Comparison of ENCODE assay signal across 21 mouse cellular contexts in the genomic region with DNA sequence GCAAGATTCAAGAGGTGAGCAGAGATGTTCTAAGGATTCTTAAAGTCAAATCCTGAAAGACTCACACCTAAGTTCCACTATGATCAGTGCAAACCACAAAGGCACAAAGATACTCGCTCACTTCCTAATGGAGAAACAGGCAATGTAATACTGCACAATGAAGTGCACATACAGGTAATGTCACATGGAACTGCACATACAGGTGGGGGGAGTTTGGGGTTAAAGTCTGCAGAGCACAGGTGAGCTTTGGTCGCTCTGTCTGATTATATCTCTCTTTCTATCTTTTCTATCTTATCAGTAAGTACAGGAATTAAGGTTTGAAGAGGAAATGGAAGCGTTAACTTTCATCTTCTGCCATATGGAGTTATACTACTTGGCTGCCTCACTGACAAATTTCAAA.
DNase-seq lines count a peak whose midpoint lies in the region; ATAC-seq and TF ChIP-seq lines count a peak whose summit lies in the region.
"Had no signal": no experiment of that assay in that cellular context is flagged by ENCODE, and none has a peak within 500 bp of the region (broad histone marks: within the 10 kb centered on the region; RNA-seq: fewer than 3 reads in every experiment).

No protein-coding gene starts in this region.

- no peaks in the 10 kb centered on the region for H3K27me3 ChIP-seq in heart, embryonic 10.5 days (ENCODE audit: insufficient read depth, poor library complexity, severe bottlenecking)
- H3K27me3 ChIP-seq in intestine, embryonic 16.5 days (replicated peaks; ENCODE audit: control insufficient read depth, insufficient read depth, low read length): no peaks in the 10 kb centered on the region
- H3K27me3 ChIP-seq in small intestine, adult 2 months (ENCODE audit: control insufficient read depth, insufficient read depth, low read length): no peaks in the 10 kb centered on the region
- no peaks in the 10 kb centered on the region for H3K27me3 ChIP-seq in forebrain, embryonic 13.5 days
- H3K27me3 ChIP-seq: embryonic facial prominence, embryonic 13.5 days; embryonic facial prominence, embryonic 15.5 days had no signal

- H3K4me3 ChIP-seq in heart, embryonic 10.5 days: no peak overlapping the region
- H3K4me3 ChIP-seq in intestine, embryonic 16.5 days (ENCODE audit: low read length): no peak overlapping the region
- no peak overlapping the region for H3K4me3 ChIP-seq in small intestine, adult 2 months (ENCODE audit: low read depth, low read length)
- H3K4me3 ChIP-seq in forebrain, embryonic 13.5 days: no peak overlapping the region
- H3K4me3 ChIP-seq: embryonic facial prominence, embryonic 13.5 days; embryonic facial prominence, embryonic 15.5 days; erythroblast, embryonic 14.5 days had no signal

- TF ChIP-seq CTCF in small intestine, adult 2 months (IDR thresholded peaks at IDR 0.05; ENCODE audit: extremely low read depth, insufficient read length, insufficient replicate concordance, low read depth, low read length): no peak

- ATAC-seq in intestine, embryonic 16.5 days: peak; percentile 84
- no peak for ATAC-seq in forebrain, embryonic 13.5 days
- ATAC-seq: forebrain, embryonic 14.5 days; forebrain, embryonic 16.5 days had no signal

- no peaks in the 10 kb centered on the region for H3K36me3 ChIP-seq in heart, embryonic 10.5 days
- no peaks in the 10 kb centered on the region for H3K36me3 ChIP-seq in intestine, embryonic 16.5 days (ENCODE audit: control insufficient read depth, insufficient read depth, low read length)
- H3K36me3 ChIP-seq in small intestine, adult 2 months (ENCODE audit: control insufficient read depth, insufficient read depth, low read length): no peaks in the 10 kb centered on the region
- no peaks in the 10 kb centered on the region for H3K36me3 ChIP-seq in forebrain, embryonic 13.5 days (ENCODE audit: poor library complexity, severe bottlenecking)
- H3K36me3 ChIP-seq: embryonic facial prominence, embryonic 13.5 days; embryonic facial prominence, embryonic 15.5 days had no signal

- peaks cover 7% of the 10 kb centered on the region; the same call in 1 of the 2 replicates for H3K4me1 ChIP-seq in heart, embryonic 10.5 days
- peaks cover 15% of the 10 kb centered on the region for H3K4me1 ChIP-seq in intestine, embryonic 16.5 days (ENCODE audit: control insufficient read depth, insufficient read depth, low read length)
- H3K4me1 ChIP-seq in small intestine, adult 2 months (ENCODE audit: control insufficient read depth, insufficient read depth, insufficient read length, low read length): peaks cover 15% of the 10 kb centered on the region; the same call in 1 of the 2 replicates
- no peaks in the 10 kb centered on the region for H3K4me1 ChIP-seq in forebrain, embryonic 13.5 days
- H3K4me1 ChIP-seq: embryonic facial prominence, embryonic 15.5 days had no signal

- no peak overlapping the region for H3K9ac ChIP-seq in intestine, embryonic 16.5 days (ENCODE audit: low read depth, low read length)
- H3K9ac ChIP-seq in forebrain, embryonic 13.5 days: no peak overlapping the region
- H3K9ac ChIP-seq: embryonic facial prominence, embryonic 13.5 days; embryonic facial prominence, embryonic 15.5 days had no signal

- H3K27ac ChIP-seq in heart, embryonic 10.5 days: no peak overlapping the region
- no peak overlapping the region for H3K27ac ChIP-seq in intestine, embryonic 16.5 days (ENCODE audit: low read length)
- H3K27ac ChIP-seq in small intestine, adult 2 months (ENCODE audit: insufficient read depth, low read depth, low read length): peak overlapping the region; percentile 31
- H3K27ac ChIP-seq in forebrain, embryonic 13.5 days: no peak overlapping the region
- H3K27ac ChIP-seq: embryonic facial prominence, embryonic 13.5 days; embryonic facial prominence, embryonic 15.5 days had no signal

- no peaks in the 10 kb centered on the region for H3K9me3 ChIP-seq in heart, embryonic 10.5 days
- no peaks in the 10 kb centered on the region for H3K9me3 ChIP-seq in intestine, embryonic 16.5 days (ENCODE audit: control insufficient read depth, low read length)
- H3K9me3 ChIP-seq in forebrain, embryonic 13.5 days (replicated peaks): no peaks in the 10 kb centered on the region
- H3K9me3 ChIP-seq: embryonic facial prominence, embryonic 13.5 days; embryonic facial prominence, embryonic 15.5 days had no signal

- DNase-seq in heart, adult 11 months: peak; percentile 18
- no peak for DNase-seq in heart, embryonic 10.5 days (ENCODE audit: low spot score)
- DNase-seq in ovary, postnatal 14 days (ENCODE audit: low spot score): no peak
- DNase-seq: adrenal gland, adult 2 months; adrenal gland, postnatal 10 days; adrenal gland, postnatal 25 days; cerebellum, adult 11 months; cerebellum, adult 18-20 months; cerebellum, adult 8-10 months; cerebellum, adult 9-11 months; cerebellum, postnatal 14 days; cerebellum, postnatal 36 days; embryo, embryonic 11 days had no signal

- no peak overlapping the region for H3K4me2 ChIP-seq in intestine, embryonic 16.5 days (ENCODE audit: low read depth, low read length)
- no peak overlapping the region for H3K4me2 ChIP-seq in forebrain, embryonic 13.5 days
- H3K4me2 ChIP-seq: embryonic facial prominence, embryonic 13.5 days; embryonic facial prominence, embryonic 15.5 days had no signal

- WGBS in heart, embryonic 10.5 days: 81% methylated on average over 3 of the region's 3 CpGs
- 76% methylated on average over 3 of the region's 3 CpGs for WGBS in intestine, embryonic 16.5 days
- WGBS in small intestine, adult 2 months: 35% methylated on average over 3 of the region's 3 CpGs
- 91% methylated on average over 3 of the region's 3 CpGs for WGBS in forebrain, embryonic 13.5 days

- TF ChIP-seq POLR2A in small intestine, adult 2 months (IDR thresholded peaks at IDR 0.05; ENCODE audit: low read depth, low read length): no peak
